Mouse (Mus musculus) CD8-positive naive resting alpha-beta T cell, adult 57 days (primary cell): ENCODE data around the gene Gbp9. TPM values are rescaled to one million over a fixed set of nuclear protein-coding genes. Genes with fewer than 3 reads are reported as not detected.

ENCODE experiments used
- total RNA-seq: library from RNA; stranded (reverse); gene quantifications from one replicate; pipeline ENCODE4 v1.2.4, GENCODE M21; 2023

Gene Gbp9
- 114 TPM for total RNA-seq

DNA sequence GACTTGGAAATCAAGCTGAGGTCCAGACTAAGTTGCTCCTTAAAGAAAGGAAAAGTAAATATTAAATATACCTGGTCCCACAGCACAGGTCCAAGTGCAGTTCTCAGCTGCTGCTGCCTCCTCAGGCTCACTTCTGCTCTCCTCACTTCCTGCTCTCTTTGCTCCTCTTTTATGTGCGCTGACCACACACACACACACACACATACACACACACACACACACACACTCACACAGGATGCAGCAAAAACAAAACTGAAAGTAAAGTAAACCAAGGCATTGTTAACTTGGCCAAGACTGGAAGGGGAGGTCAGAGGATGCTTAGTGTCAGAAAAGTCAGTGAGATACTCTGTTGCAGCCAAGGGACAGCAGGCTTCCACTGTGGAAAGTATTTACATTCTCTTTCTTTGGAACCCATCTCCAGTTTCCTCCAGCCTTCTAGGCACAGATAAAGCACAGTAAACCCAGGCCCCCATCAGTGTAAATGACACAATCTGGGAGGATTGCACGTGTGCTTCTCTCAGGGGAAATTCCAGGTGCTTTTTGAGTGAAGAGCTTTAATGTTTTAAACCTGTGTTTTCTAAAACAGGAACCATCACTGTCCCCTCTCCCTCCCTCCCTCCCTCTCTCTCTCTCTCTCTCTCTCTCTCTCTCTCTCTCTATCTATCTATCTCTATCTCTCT is at the start of gene Gbp9, which contains the start of the genes Gbp8 and Gbp4:
Gene Gbp9, minus strand, starts transcription at position 131 of the 680 bp plus-strand sequence.
Gene Gbp8, minus strand, starts transcription at position 132 of the 680 bp plus-strand sequence.
Gene Gbp4, minus strand, starts transcription at position 178 of the 680 bp plus-strand sequence.

Other genes with a start within 250 kb of the Gbp9 start
- 10.1 TPM for gene Abcg3, start 156.8 kb downstream of the Gbp9 start, total RNA-seq
- gene Gbp8, start within 50 bp of the Gbp9 start, total RNA-seq = 35.3 TPM
- 145 TPM for gene Gbp4, start within 50 bp of the Gbp9 start, total RNA-seq
- gene Gbp10, start 100.0 kb upstream of the Gbp9 start, total RNA-seq = 9.9 TPM
- gene Gm43302, start 154.2 kb upstream of the Gbp9 start, total RNA-seq = not detected
- 61.0 TPM for gene Gbp6, start 154.2 kb upstream of the Gbp9 start, total RNA-seq